Mouse (Mus musculus) mouse embryonic stem cell (cell line): ENCODE measurements around the gene Flg.

Experiments used
- in situ Hi-C, 2 experiments: fragments of 300-500 bp; cut with MboI; formaldehyde crosslinking; loops; 1 replicate in 1 of 2; 3 replicates in 1 of 2; pipeline ENCODE4 v1.14.3; 2019 to 2020; ENCODE audit warnings: low sequenced_read_pairs in 2 of 2, low pct_unique_long_range_greater_than_20kb in 1 of 2, mixed read lengths in 1 of 2; ENCODE audit not compliant: unreplicated experiment in 1 of 2

The Flg gene

GRCm38 (mm10) chr3:93273223-93273622, at the start of gene Flg:
TSS of gene Flg (plus strand) at chr3:93273523.
- in situ Hi-C loops: no loop called here

GRCm38 (mm10) chr3:93297542-93297941, 24.2 kb downstream of the Flg start:
- in situ Hi-C loops: no loop called here

- in situ Hi-C loops: loop anchor here (25.0 kb wide), 2 partner anchors 163 to 188 kb away; partner anchors contain the start of gene Crnn (in 1 of the 2)
Observed at GRCm38 (mm10) chr3:93299832-93300231, 26.5 kb downstream of the Flg start.

GRCm38 (mm10) chr3:93301896-93302295, 28.6 kb downstream of the Flg start:
- in situ Hi-C loops: loop anchor here (25.0 kb wide), 2 partner anchors 165 to 190 kb away; partner anchors contain the start of gene Crnn (in 1 of the 2)

GRCm38 (mm10) chr3:93306142-93306541, 32.8 kb downstream of the Flg start:
- in situ Hi-C loops: loop anchor here (25.0 kb wide), 2 partner anchors 169 to 194 kb away; partner anchors contain the start of gene Crnn (in 1 of the 2)

- in situ Hi-C loops: loop anchor here (10.0 to 25.0 kb wide), 3 partner anchors 174 to 199 kb away; partner anchors contain the start of gene Crnn (in 1 of the 2)
Observed at GRCm38 (mm10) chr3:93311371-93311770, 38.0 kb downstream of the Flg start.

DNA sequence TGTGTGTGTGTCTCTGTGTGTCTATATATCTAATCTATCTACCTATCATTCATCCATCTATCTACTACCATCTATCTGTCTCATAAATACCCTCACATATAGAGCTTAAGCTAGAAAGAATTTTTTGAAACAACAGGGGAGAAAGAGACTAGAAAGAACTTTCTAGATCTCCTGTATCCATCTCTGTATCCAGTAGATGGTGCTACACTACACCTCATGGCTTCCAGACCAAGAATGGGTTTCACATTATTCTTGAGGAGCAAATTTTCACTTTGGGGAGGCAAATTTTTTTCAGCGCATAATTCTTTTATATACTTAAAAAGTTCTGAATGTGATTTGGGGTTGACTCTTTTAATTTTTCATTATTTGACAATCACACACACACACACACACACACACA, 41.1 kb downstream of the Flg start:
- in situ Hi-C loops: loop anchor here (10.0 to 25.0 kb wide), 3 partner anchors 177 to 202 kb away; partner anchors contain the start of gene Crnn (in 1 of the 2)

DNA sequence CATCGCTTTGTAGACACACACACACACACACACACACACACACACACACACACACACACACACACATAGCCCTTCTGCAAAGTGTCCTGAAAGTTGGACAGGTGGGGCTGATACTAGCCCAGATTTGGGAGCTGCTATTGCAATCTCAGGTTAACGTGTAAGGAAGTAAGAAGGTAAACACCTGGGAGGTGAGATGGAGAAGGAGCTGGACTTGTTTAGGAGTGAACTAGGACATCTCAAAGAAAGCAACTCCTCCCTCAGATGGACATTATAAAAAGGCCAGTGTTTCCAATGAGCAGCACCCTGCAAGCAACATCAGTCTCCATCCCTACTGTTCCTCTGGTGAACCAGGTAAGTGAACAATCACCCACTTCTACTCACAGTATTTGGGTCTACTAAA, 46.1 kb downstream of the Flg start, which contains the start of gene Hrnr:
Gene Hrnr, plus strand, starts transcription at position 301 of the 400 bp plus-strand sequence.
- in situ Hi-C loops: loop anchor here (10.0 to 25.0 kb wide), 3 partner anchors 175 to 207 kb away; partner anchors contain the start of gene Crnn (in 1 of the 2)

DNA sequence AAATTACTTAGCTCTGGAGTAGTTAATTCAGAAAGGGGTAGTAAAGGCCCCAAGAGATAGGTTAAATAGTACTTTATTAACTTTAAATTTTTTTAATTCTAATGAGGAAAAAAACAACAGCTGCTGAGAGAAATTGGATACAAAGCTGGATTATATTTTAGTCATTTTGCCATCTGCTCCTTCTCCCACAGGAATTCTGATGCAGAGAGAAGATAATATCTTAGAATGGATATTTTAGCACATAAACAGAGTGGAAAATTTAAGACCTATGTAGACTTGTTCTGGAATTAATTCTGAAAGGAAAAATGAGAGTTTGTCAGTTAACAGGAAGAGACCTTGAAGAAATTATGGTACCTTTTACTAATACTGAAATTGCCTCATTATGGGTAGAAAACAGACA, 64.4 kb downstream of the Flg start:
- in situ Hi-C loops: no loop called here

DNA sequence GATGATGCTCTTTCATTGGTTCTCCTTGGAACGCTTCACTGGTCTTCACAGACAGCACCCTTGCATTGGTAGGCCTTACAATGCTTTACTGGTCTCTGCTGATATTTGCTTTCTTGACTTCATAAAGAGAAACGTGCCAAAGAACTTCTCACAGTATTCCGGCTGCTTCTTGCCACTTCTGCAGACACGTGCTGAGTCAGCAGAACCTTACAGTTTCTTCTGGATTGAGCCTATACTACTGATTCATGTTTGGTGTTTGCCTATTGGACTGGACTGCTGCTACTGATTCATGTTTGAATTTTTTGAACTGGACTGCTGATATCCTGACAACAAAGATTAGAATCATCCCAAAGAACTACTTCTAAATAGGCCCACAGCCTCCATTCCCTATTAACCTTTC, 66.7 kb downstream of the Flg start:
- in situ Hi-C loops: no loop called here
